Mouse (Mus musculus): ENCODE measurements at regions not wholly inside any gene's neighbourhood (a gene's known extent, or its start where the extent isn't known, plus 50 kb on each side); places are given as distances from the start of the nearest gene placed in this dataset.

DNA sequence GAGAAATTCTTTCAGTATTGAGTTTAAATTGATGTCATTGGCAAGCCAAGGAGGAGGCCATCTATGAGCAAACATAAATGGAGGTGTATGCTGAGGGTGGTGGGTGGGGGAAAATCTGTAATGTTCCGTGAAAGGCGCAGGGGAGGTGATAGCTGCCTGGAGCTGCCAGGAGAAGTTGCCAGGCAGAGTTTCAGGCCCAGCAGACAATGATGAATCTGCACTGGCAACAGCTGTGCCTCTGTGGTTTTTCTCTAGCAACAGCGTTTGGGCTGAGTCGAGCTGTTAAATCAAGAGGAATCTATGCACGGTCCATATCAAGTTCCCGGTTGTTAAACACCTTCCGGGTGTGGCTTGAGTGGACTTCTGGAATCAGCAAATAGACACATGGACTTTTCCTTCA, 120.7 kb upstream of the Lhx8 start:
- TF ChIP-seq POLR2A (IDR thresholded peaks at IDR 0.05; ENCODE audit: borderline replicate concordance, low read depth, low read length), result no peak
- no peak for TF ChIP-seq CTCF (IDR thresholded peaks at IDR 0.05; ENCODE audit: low read depth, low read length)
